ENCODE assay signal across 19 mouse cellular contexts in genomic region chr14:99806599-99806998, GRCm38 (mm10).
DNase-seq lines count a peak whose midpoint lies in the region; ATAC-seq lines count a peak whose summit lies in the region.
"Had no signal": no experiment of that assay in that cellular context is flagged by ENCODE, and none has a peak within 500 bp of the region (broad histone marks: within the 10 kb centered on the region; RNA-seq: fewer than 3 reads in every experiment).

No protein-coding gene starts in this region.

- no peak overlapping the region for H3K4me3 ChIP-seq in hindbrain, embryonic 14.5 days (replicated peaks; ENCODE audit: low read length)
- H3K4me3 ChIP-seq in hindbrain, embryonic 11.5 days (ENCODE audit: low read depth, low read length) = no peak overlapping the region
- H3K4me3 ChIP-seq in midbrain, embryonic 14.5 days (replicated peaks; ENCODE audit: low read depth, low read length) = no peak overlapping the region
- H3K4me3 ChIP-seq in midbrain, embryonic 11.5 days (ENCODE audit: low read depth, low read length) = no peak overlapping the region
- no peak overlapping the region for H3K4me3 ChIP-seq in neural tube, embryonic 13.5 days
- no peak overlapping the region for H3K4me3 ChIP-seq in kidney, embryonic 14.5 days (ENCODE audit: low read length)
- H3K4me3 ChIP-seq: gastrocnemius, adult 2 months; limb, embryonic 10.5 days; liver, embryonic 15.5 days; megakaryocyte, embryonic 14.5 days had no signal

- H3K9me3 ChIP-seq in hindbrain, embryonic 14.5 days (ENCODE audit: control insufficient read depth, low read length) = 0 out of 2 replicates have a peak, but pooled peaks cover 3% of the 10 kb centered on the region
- no peaks in the 10 kb centered on the region for H3K9me3 ChIP-seq in hindbrain, embryonic 11.5 days (ENCODE audit: control insufficient read depth, low read length)
- H3K9me3 ChIP-seq in midbrain, embryonic 14.5 days (ENCODE audit: control insufficient read depth, low read length) = peaks cover 2% of the 10 kb centered on the region
- no peaks in the 10 kb centered on the region for H3K9me3 ChIP-seq in midbrain, embryonic 11.5 days (ENCODE audit: control insufficient read depth, low read length)
- H3K9me3 ChIP-seq in neural tube, embryonic 13.5 days = no peaks in the 10 kb centered on the region
- H3K9me3 ChIP-seq in kidney, embryonic 14.5 days (ENCODE audit: control insufficient read depth, low read length) = no peaks in the 10 kb centered on the region
- H3K9me3 ChIP-seq: limb, embryonic 10.5 days; liver, embryonic 15.5 days; megakaryocyte, embryonic 14.5 days had no signal

- peak overlapping the region; percentile 56 for H3K27ac ChIP-seq in hindbrain, embryonic 14.5 days
- H3K27ac ChIP-seq in hindbrain, embryonic 11.5 days (ENCODE audit: low read depth, low read length) = no peak overlapping the region
- H3K27ac ChIP-seq in midbrain, embryonic 14.5 days (replicated peaks; ENCODE audit: low read depth, low read length) = no peak overlapping the region
- H3K27ac ChIP-seq in midbrain, embryonic 11.5 days (ENCODE audit: low read depth, low read length) = no peak overlapping the region
- 0 out of 2 replicates have a peak overlapping the region, but pooled peaks have one; percentile 9 for H3K27ac ChIP-seq in neural tube, embryonic 13.5 days (replicated peaks)
- no peak overlapping the region for H3K27ac ChIP-seq in kidney, embryonic 14.5 days (ENCODE audit: low read depth, low read length)
- H3K27ac ChIP-seq: gastrocnemius, adult 2 months; limb, embryonic 10.5 days; liver, embryonic 15.5 days had no signal

- DNase-seq in hindbrain, embryonic 14.5 days (ENCODE audit: low spot score) = no peak
- no peak for DNase-seq in hindbrain, embryonic 11.5 days (ENCODE audit: low spot score)
- peak; percentile 26 for DNase-seq in midbrain, embryonic 14.5 days
- DNase-seq in midbrain, embryonic 11.5 days (ENCODE audit: low spot score, missing footprints) = no peak
- DNase-seq in Muller cell, postnatal 12 days (ENCODE audit: inconsistent ontology term) = peak; percentile 36
- DNase-seq: adrenal gland, postnatal 10 days; cerebellum, adult 2 months; cerebellum, postnatal 25 days; embryo, embryonic 11 days; gastrocnemius, adult 2 months; heart, postnatal 36 days; kidney, postnatal 10 days; liver; spleen, adult 18-20 months had no signal

- no peaks in the 10 kb centered on the region for H3K36me3 ChIP-seq in hindbrain, embryonic 14.5 days (replicated peaks; ENCODE audit: control insufficient read depth, insufficient read depth)
- no peaks in the 10 kb centered on the region for H3K36me3 ChIP-seq in hindbrain, embryonic 11.5 days (ENCODE audit: control insufficient read depth, insufficient read depth, low read length)
- H3K36me3 ChIP-seq in midbrain, embryonic 14.5 days (ENCODE audit: control insufficient read depth, insufficient read depth, low read length) = no peaks in the 10 kb centered on the region
- no peaks in the 10 kb centered on the region for H3K36me3 ChIP-seq in midbrain, embryonic 11.5 days (ENCODE audit: control insufficient read depth, insufficient read depth, low read length)
- no peaks in the 10 kb centered on the region for H3K36me3 ChIP-seq in neural tube, embryonic 13.5 days
- no peaks in the 10 kb centered on the region for H3K36me3 ChIP-seq in kidney, embryonic 14.5 days (ENCODE audit: control insufficient read depth, insufficient read depth, low read length)
- H3K36me3 ChIP-seq: limb, embryonic 10.5 days; liver, embryonic 15.5 days had no signal

- peaks cover 4% of the 10 kb centered on the region for H3K4me1 ChIP-seq in hindbrain, embryonic 14.5 days (replicated peaks; ENCODE audit: control insufficient read depth, insufficient read depth, low read length)
- no peaks in the 10 kb centered on the region for H3K4me1 ChIP-seq in hindbrain, embryonic 11.5 days (replicated peaks; ENCODE audit: control insufficient read depth, insufficient read depth, low read length)
- 0 out of 2 replicates have a peak, but pooled peaks cover 4% of the 10 kb centered on the region for H3K4me1 ChIP-seq in midbrain, embryonic 14.5 days (ENCODE audit: control insufficient read depth, insufficient read depth, low read length)
- H3K4me1 ChIP-seq in midbrain, embryonic 11.5 days (ENCODE audit: control insufficient read depth, insufficient read depth, low read length) = no peaks in the 10 kb centered on the region
- peaks cover 10% of the 10 kb centered on the region; the same call in 1 of the 2 replicates for H3K4me1 ChIP-seq in neural tube, embryonic 13.5 days (replicated peaks)
- no peaks in the 10 kb centered on the region for H3K4me1 ChIP-seq in kidney, embryonic 14.5 days (ENCODE audit: control insufficient read depth, insufficient read depth, low read length)
- H3K4me1 ChIP-seq: limb, embryonic 10.5 days; liver, embryonic 15.5 days; megakaryocyte, embryonic 14.5 days had no signal

- WGBS in hindbrain, embryonic 14.5 days = 30% methylated on average over 5 of the region's 5 CpGs
- 73% methylated on average over 5 of the region's 5 CpGs for WGBS in hindbrain, embryonic 11.5 days
- 47% methylated on average over 5 of the region's 5 CpGs for WGBS in midbrain, embryonic 14.5 days
- 87% methylated on average over 5 of the region's 5 CpGs for WGBS in midbrain, embryonic 11.5 days
- WGBS in neural tube, embryonic 13.5 days = 39% methylated on average over 5 of the region's 5 CpGs
- WGBS in kidney, embryonic 14.5 days = 58% methylated on average over 5 of the region's 5 CpGs

- 0 out of 2 replicates have a peak, but pooled peaks have one; percentile 40 for ATAC-seq in hindbrain, embryonic 14.5 days (ENCODE audit: low FRiP score)
- ATAC-seq in hindbrain, embryonic 11.5 days (ENCODE audit: low FRiP score) = no peak
- ATAC-seq in midbrain, embryonic 14.5 days (ENCODE audit: low FRiP score, low TSS enrichment) = no peak; the same call in 1 of the 2 replicates
- ATAC-seq in midbrain, embryonic 11.5 days (ENCODE audit: low FRiP score) = no peak
- ATAC-seq in neural tube, embryonic 13.5 days (ENCODE audit: low read depth) = peak; percentile 78
- no peak for ATAC-seq in kidney, embryonic 14.5 days (ENCODE audit: low FRiP score, low TSS enrichment)

- no peak overlapping the region for H3K9ac ChIP-seq in hindbrain, embryonic 14.5 days
- H3K9ac ChIP-seq in hindbrain, embryonic 11.5 days (ENCODE audit: low read depth, low read length) = no peak overlapping the region
- no peak overlapping the region for H3K9ac ChIP-seq in midbrain, embryonic 14.5 days (replicated peaks; ENCODE audit: low read length)
- no peak overlapping the region for H3K9ac ChIP-seq in midbrain, embryonic 11.5 days (ENCODE audit: low read length)
- H3K9ac ChIP-seq in neural tube, embryonic 13.5 days = no peak overlapping the region
- H3K9ac ChIP-seq in kidney, embryonic 14.5 days (ENCODE audit: low read depth, low read length) = no peak overlapping the region
- H3K9ac ChIP-seq: liver, embryonic 15.5 days had no signal

- H3K4me2 ChIP-seq in hindbrain, embryonic 14.5 days (replicated peaks) = no peak overlapping the region
- H3K4me2 ChIP-seq in hindbrain, embryonic 11.5 days (replicated peaks; ENCODE audit: low read depth, low read length) = no peak overlapping the region
- H3K4me2 ChIP-seq in midbrain, embryonic 14.5 days (ENCODE audit: low read length) = no peak overlapping the region
- no peak overlapping the region for H3K4me2 ChIP-seq in midbrain, embryonic 11.5 days
- H3K4me2 ChIP-seq in neural tube, embryonic 13.5 days = no peak overlapping the region
- no peak overlapping the region for H3K4me2 ChIP-seq in kidney, embryonic 14.5 days (replicated peaks; ENCODE audit: low read depth, low read length)
- H3K4me2 ChIP-seq: liver, embryonic 15.5 days had no signal

- H3K27me3 ChIP-seq in hindbrain, embryonic 14.5 days (ENCODE audit: control insufficient read depth, insufficient read depth, low read length) = no peaks in the 10 kb centered on the region
- no peaks in the 10 kb centered on the region for H3K27me3 ChIP-seq in hindbrain, embryonic 11.5 days (ENCODE audit: control insufficient read depth, insufficient read depth, low read length)
- no peaks in the 10 kb centered on the region for H3K27me3 ChIP-seq in midbrain, embryonic 14.5 days (ENCODE audit: control insufficient read depth, insufficient read depth, low read length)
- no peaks in the 10 kb centered on the region for H3K27me3 ChIP-seq in midbrain, embryonic 11.5 days (ENCODE audit: control insufficient read depth, insufficient read depth, low read length)
- H3K27me3 ChIP-seq in neural tube, embryonic 13.5 days = no peaks in the 10 kb centered on the region
- H3K27me3 ChIP-seq in kidney, embryonic 14.5 days (ENCODE audit: control insufficient read depth, insufficient read depth, low read length) = no peaks in the 10 kb centered on the region
- H3K27me3 ChIP-seq: liver, embryonic 15.5 days; megakaryocyte, embryonic 14.5 days had no signal

Comparison
In these comparisons a context has a peak if more than half of its experiments do, and no peak if none do; other contexts are left out.
1. ATAC-seq: peak in hindbrain, embryonic 14.5 days (single experiment) and neural tube, embryonic 13.5 days (single experiment); none in hindbrain, embryonic 11.5 days (single experiment), midbrain, embryonic 14.5 days (single experiment), midbrain, embryonic 11.5 days (single experiment) and kidney, embryonic 14.5 days (single experiment).
2. DNase-seq: peak in midbrain, embryonic 14.5 days (single experiment) and Muller cell, postnatal 12 days (single experiment); none in hindbrain, embryonic 14.5 days (single experiment), hindbrain, embryonic 11.5 days (single experiment) and midbrain, embryonic 11.5 days (single experiment).
3. H3K27ac ChIP-seq: peak in hindbrain, embryonic 14.5 days (single experiment) and neural tube, embryonic 13.5 days (single experiment); none in hindbrain, embryonic 11.5 days (single experiment), midbrain, embryonic 14.5 days (single experiment), midbrain, embryonic 11.5 days (single experiment) and kidney, embryonic 14.5 days (single experiment).